ENCODE assay signal across 9 mouse cellular contexts in the genomic region with DNA sequence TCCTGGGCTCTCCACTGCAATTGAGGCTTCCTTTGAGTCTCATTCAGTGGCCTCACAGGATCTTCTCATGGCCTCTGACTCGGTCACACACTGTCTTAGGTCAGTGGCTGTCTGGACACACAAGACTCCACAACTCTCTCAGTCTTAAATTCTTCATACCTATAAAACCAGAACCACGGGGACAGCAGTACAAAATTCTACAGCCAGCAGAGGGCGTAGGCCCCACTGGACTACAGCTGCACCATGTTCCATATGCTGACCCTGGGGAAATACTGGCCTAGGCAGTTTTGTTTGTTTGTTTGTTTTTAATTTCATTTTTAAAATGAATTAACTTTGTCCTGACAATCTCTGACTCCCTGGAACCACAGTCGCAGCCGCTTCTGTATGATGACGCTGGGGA. TPM values are rescaled to one million over a fixed set of nuclear protein-coding genes. Genes with fewer than 3 reads are reported as not detected.
DNase-seq lines count a peak whose midpoint lies in the region; ATAC-seq and TF ChIP-seq lines count a peak whose summit lies in the region.
"Had no signal": no experiment of that assay in that cellular context is flagged by ENCODE, and none has a peak within 500 bp of the region (broad histone marks: within the 10 kb centered on the region; RNA-seq: fewer than 3 reads in every experiment).

No protein-coding gene starts in this region.

- TF ChIP-seq CTCF in brain, embryonic 14.5 days (IDR thresholded peaks at IDR 0.05; ENCODE audit: borderline replicate concordance, extremely low read depth, insufficient read depth, insufficient read length) = peak; percentile 47; the same call in 1 of the 2 replicates

- peaks cover 18% of the 10 kb centered on the region for H3K36me3 ChIP-seq in kidney, embryonic 15.5 days

- ATAC-seq in kidney, embryonic 15.5 days (replicated peaks; ENCODE audit: low FRiP score) = no peak
- ATAC-seq in megakaryocyte, adult 5-6 weeks (ENCODE audit: poor library complexity, severe bottlenecking) = peak; percentile 59

- H3K27me3 ChIP-seq in kidney, embryonic 15.5 days = no peaks in the 10 kb centered on the region

- H3K4me3 ChIP-seq in kidney, embryonic 15.5 days (replicated peaks) = no peak overlapping the region
- H3K4me3 ChIP-seq: forebrain, embryonic 10.5 days had no signal

- peak; percentile 63 for DNase-seq in kidney, postnatal 10 days
- DNase-seq in ES-CJ7 (ENCODE audit: low read depth, low spot score) = peak; percentile 31
- peak; percentile 16 for DNase-seq in brain, embryonic 14.5 days (ENCODE audit: low read depth)
- DNase-seq in urinary bladder, postnatal 25 days (ENCODE audit: low spot score) = no peak
- no peak for DNase-seq in cerebellum, postnatal 36 days

- H3K9ac ChIP-seq in kidney, embryonic 15.5 days = no peak overlapping the region

- no peaks in the 10 kb centered on the region for H3K9me3 ChIP-seq in kidney, embryonic 15.5 days (replicated peaks)

- no peak for TF ChIP-seq POLR2A in brain, embryonic 14.5 days (IDR thresholded peaks at IDR 0.05; ENCODE audit: borderline replicate concordance, extremely low read depth, insufficient read depth, insufficient read length, poor library complexity, severe bottlenecking)

- no peak overlapping the region for H3K27ac ChIP-seq in kidney, embryonic 15.5 days
- H3K27ac ChIP-seq: forebrain, embryonic 10.5 days had no signal

- H3K4me2 ChIP-seq in kidney, embryonic 15.5 days = no peak overlapping the region

- WGBS in kidney, embryonic 15.5 days = 64% methylated on average over 6 of the region's 6 CpGs

- no peaks in the 10 kb centered on the region for H3K4me1 ChIP-seq in kidney, embryonic 15.5 days
- H3K4me1 ChIP-seq: forebrain, embryonic 10.5 days had no signal

RNA-seq across cellular contexts. Expression of a gene that starts 23.1 kb away (rescaled TPM):
- polyA plus RNA-seq in kidney, embryonic 15.5 days (2015; fragmentation: Nextera tagmentation; extraction: Ambion mirVana) = 30.2 and 30.8 TPM in 2 replicates
- polyA plus RNA-seq in brain, embryonic 14.5 days (2012; rRNA removed) = 48.1 and 66.0 TPM in 2 replicates
- total RNA-seq in megakaryocyte, adult 5-6 weeks (2015) = not detected in 2 replicates
- 0.07 TPM in 1 of 2 replicates, not detected in the other for total RNA-seq in megakaryocyte, adult 5-6 weeks (2017)

RNA-seq across cellular contexts. Expression of a gene that starts 23.8 kb away (rescaled TPM):
- polyA plus RNA-seq in kidney, embryonic 15.5 days (2015; fragmentation: Nextera tagmentation; extraction: Ambion mirVana) = 6.7 and 7.1 TPM in 2 replicates
- 24.6 and 25.0 TPM in 2 replicates for polyA plus RNA-seq in brain, embryonic 14.5 days (2012; rRNA removed)
- total RNA-seq in megakaryocyte, adult 5-6 weeks (2015) = 52.7 and 55.5 TPM in 2 replicates
- total RNA-seq in megakaryocyte, adult 5-6 weeks (2017) = 45.4 and 57.0 TPM in 2 replicates

RNA-seq across cellular contexts. Expression of a gene that starts 34.2 kb away (rescaled TPM):
- polyA plus RNA-seq in kidney, embryonic 15.5 days (2015; fragmentation: Nextera tagmentation; extraction: Ambion mirVana) = not detected in 2 replicates
- polyA plus RNA-seq in brain, embryonic 14.5 days (2012; rRNA removed) = not detected in 2 replicates
- not detected in 2 replicates for total RNA-seq in megakaryocyte, adult 5-6 weeks (2015)
- total RNA-seq in megakaryocyte, adult 5-6 weeks (2017) = not detected in 2 replicates
- polyA plus RNA-seq: forebrain, embryonic 10.5 days; intestine, embryonic 14.5 days had no signal

Comparison
In these comparisons a context has a peak if more than half of its experiments do, and no peak if none do; other contexts are left out.
1. DNase-seq: peak in kidney, postnatal 10 days (single experiment), ES-CJ7 (single experiment) and brain, embryonic 14.5 days (single experiment); none in urinary bladder, postnatal 25 days (single experiment) and cerebellum, postnatal 36 days (0 of 2).